Mouse (Mus musculus) liver, postnatal 0 days (tissue): Measurements from ENCODE around the gene Grm4.

Experiments
- CTCF ChIP-seq: sonication (generic); IDR thresholded peaks from 2 replicates; pipeline ENCODE4 v1.5.1; 2016; ENCODE audit warnings: antibody characterized with exemption, low read depth
- EP300 ChIP-seq: IDR thresholded peaks from 2 replicates; pipeline ENCODE4 v1.6.1; 2016; ENCODE audit warnings: antibody characterized with exemption, low read depth, mild to moderate bottlenecking

- TF ChIP-seq CTCF (no peak), EP300 (no peak)
Measured at GRCm38 (mm10) chr17:27435225-27435624, 86.0 kb downstream of the Grm4 start.
